Mouse (Mus musculus): ENCODE measurements around the gene Fitm1.

Gene Fitm1

DNA sequence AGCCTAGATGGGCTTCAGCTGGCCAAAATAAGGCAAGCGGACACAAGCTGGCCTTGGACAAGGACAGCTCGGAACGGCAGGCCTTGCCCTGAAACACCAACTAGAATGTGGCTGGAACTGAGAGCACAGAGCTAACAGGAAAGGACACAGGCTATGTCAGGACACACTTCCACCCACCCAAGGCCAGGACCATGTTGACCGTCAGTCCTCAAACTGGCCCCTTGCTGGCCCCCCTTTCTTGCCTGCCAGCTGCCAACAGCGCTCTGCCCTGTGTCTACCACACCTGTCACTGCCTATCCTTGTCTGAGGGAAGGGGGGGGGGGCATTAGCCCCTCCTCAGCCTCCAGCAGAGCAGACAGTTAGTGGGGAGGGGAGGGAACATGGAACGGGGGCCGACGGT, at the start of gene Fitm1:
Gene Fitm1 (plus strand): TSS at position 316 of the 400 bp plus-strand sequence.
- no peak for DNase-seq (ENCODE audit: low spot score)

DNA sequence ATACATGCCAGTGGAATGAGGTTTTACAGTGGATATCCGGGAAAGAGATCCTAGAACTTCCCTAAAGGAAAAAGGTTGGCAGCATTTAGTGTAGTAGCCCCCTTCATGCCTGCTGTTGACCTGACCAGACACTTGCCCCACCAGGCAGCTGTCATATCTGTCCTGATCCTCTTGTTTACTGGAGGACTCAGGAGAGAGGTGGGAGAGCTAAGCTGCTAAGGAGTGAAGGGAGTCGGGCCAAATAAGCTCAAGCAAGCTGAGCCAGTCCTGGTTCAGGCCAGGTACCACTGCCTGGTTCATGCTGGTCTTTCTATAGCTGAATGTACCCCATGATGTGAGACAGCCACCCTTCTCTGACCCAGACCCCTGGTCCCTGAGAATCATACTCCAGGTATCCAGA, 48.7 kb upstream of the Fitm1 start:
- DNase-seq (ENCODE audit: low spot score): no peak

DNA sequence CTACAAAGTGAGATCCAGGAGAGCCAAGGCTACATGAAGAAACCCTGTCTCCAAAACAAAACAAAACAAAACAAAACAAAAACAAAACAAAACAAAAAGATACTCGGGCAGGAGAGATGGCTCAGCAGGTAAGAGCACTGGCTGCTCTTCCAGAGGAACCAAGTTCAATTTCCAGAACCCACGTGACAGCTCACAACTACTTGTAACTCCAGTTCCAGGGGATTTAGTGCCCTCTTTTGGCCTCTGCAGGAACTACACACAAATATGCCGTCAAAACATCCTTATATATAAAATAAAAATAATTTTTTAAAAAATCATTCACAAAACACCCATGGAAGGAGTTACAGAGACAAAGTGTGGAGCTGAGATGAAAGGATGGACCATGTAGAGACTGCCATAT, 47.5 kb upstream of the Fitm1 start:
- DNase-seq (ENCODE audit: low spot score): no peak

DNA sequence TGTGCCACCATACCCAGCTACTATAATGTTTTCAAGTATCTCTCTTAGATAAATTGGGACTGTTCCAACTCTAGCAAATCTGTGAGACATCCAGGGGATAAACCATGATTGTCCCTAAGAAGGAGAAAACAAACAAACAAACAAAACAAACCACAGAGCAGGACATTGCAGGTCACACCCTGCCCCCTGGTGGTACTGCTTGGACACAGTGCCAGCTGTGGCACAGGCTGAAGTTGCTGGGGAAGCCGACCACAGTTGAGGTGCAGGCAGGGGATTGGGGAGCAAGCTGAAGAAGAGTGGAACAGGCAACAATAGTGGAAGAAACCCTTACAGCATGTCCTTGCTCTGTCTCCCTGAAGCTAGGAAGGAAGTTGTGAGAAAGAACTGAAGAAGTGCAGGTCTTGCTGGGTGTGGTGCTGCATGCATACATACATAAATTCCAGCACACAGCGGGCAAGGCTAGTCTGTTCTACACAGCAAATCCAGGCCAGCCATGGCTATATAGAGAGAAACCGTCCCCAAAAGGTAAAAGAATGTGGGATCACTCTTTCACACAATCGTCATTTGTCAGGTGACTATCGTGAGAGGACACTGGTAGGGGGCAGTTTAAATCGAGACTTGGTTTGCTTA, 39.2 kb upstream of the Fitm1 start:
- peak; percentile 27 for DNase-seq (ENCODE audit: low spot score)

DNA sequence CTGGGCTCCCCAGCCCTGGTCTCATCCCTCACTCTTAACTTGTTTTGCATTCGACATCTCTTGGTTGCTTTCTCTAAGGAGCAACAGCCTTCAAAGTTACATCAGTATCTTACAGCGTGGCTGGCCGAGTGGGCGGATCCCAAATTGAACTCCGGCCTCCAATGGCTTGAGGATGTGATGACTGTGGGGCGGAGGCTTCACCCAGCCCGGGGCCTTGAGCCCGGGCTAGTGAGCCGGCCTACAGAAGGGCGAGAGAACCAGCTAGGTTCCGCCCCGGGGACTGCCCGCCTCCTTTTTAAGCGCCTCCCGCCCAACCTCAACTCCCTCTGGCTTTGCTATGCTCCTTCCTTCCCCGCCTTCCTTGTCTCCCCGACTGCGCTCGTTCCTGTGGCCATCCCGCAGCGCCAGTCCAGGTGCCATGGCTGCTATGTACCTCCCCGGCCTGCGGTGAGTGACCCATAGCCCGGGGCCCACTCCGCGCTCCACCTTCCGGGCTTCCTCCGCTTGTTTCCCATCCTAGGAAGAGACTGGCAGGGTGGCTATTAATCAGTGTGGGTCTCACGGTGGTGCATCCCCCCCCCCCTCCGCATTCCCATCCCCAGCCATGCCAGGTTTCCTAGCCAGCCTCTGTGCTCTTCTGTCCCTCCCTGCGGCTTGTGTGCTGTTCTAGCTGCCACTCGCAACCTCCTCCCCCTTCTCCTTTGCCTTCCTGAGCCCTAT, 35.2 kb upstream of the Fitm1 start, which contains the start of gene Pck2:
Gene Pck2 (plus strand): TSS at position 200 of the 720 bp plus-strand sequence.
- DNase-seq (ENCODE audit: low spot score): peak; percentile 73

DNA sequence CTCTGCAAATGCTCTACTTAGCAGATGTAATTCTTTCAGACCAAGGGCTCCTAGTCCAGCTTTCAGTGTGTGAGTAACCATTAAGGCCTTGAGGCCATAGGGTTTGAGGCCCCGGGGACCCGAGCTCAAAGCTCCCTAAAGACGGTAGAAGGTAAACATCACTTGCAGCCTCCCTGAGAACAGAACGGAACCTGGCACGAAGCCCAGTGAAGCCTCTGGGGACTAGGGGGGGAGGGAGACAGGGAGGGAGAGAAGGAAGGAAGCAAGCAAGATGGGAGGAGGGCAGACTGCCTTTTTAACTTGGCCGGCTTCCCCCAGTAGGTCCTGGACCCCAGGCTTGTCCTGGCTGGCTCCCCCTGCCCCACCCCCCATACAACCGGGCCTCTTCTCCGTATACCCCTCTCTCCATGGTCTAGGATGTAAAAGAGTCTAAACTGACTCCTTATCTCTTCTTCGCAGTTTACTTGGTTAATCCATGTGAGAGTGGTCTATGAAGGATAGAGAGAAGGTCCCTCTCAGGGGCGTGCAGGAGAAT, 34.6 kb upstream of the Fitm1 start:
- DNase-seq (ENCODE audit: low spot score): peak; percentile 75

DNA sequence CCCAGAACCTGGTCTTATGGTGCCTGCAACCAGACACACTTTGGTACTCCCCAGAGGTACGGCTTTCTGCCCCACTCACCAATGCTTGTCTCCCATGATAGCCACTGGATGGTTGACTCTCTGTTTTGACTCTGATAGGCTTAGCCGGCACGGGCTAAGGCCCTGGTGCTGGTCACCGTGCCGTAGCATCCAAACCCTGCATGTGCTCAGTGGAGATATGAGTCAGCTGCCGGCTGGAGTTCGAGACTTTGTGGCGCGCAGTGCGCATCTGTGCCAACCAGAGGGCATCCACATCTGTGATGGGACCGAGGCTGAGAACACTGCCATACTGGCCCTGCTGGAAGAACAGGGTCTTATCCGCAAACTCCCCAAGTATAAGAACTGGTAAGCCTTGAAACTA, 33.1 kb upstream of the Fitm1 start:
- no peak for DNase-seq (ENCODE audit: low spot score)

DNA sequence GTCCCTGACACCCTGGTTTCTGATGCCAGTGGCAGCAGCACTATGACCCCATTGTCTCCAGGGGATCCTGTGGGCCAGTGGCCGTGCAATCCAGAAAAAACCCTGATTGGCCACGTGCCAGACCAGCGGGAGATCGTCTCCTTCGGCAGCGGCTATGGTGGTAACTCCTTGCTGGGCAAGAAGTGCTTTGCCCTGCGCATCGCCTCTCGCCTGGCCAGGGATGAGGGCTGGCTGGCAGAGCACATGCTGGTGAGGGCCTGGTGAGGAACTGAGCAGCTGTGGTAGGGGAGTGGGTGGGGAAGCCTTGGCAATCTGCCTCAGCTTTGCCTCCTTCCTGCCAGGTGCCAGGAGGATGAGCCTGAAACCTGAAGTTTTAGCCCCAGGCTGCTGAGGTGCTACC, 31.1 kb upstream of the Fitm1 start:
- DNase-seq (ENCODE audit: low spot score): no peak

DNA sequence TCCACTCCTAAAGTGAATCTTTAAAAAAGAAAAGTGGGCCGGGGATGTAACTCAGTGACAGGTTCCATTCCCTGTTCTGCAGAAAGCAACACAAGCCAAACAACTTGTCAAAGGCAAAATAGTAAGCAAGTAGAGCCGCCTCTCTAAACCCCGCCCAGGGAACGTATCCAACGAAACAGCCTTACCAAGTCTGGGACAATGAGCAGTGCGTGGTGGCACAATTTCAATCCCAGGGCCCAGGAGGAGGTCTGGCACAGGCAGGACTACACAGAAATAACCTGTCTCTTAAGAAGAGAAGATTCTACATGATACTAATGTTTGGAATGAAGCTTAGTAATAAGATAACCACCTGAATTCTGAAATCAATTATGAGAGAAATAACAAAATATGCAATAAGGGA, 25.2 kb upstream of the Fitm1 start:
- DNase-seq (ENCODE audit: low spot score): no peak

DNA sequence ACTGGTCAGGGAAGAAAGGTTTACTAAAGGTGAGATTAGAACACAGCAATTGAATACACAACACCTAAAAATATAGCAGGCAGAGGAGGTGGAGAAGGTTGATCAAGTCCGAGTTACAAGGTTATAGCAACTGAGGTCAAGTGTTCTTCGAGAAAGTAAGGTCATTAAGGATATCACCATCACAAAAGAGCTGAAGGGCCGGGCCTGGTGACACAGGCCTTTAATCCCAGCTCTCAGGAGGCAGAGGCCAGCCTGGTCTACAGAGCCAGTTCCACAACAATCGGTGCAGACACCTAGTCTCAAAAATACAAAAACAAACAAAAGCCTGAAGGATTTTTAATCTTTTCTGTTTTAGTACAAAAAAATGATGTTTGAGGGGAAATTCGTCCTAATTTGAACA, 24.1 kb upstream of the Fitm1 start:
- no peak for DNase-seq (ENCODE audit: low spot score)

DNA sequence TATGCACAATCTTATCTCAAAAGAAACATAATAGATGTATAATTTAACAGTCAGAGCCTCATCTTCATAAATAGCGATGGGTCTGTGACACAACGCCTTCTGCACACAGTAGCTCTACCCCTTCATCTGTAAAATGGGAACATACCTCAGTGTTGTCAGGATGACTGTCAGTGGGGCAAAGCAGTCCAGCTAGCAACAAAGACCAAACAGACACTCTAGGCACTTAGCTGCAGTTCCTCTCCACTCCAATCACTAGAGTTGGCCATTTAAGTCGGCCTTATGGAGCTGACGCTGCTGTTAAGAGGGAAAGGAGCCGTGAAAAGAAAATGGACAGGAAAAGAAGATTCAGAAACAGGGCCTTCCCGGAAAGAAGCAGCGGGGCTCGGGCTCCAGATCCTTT, 23.6 kb upstream of the Fitm1 start:
- no peak for DNase-seq (ENCODE audit: low spot score)

DNA sequence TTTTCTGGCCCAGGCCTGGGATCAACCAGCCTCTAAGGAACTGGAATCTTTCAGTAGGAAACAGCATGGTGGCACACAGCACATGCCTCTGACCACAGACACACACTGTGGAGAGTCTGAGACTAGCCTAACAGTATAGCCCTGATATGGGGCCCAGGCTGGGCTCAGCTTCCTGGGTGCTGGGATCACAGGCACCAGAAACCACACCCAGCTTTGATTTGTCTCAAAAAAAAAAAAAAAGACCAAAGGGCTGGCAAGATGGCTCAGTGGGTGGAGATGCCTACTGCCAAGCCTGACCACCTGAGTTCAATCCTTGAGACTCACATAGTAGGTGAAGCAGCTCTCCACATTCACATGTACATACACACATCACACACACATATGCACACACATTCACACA, 20.8 kb upstream of the Fitm1 start:
- no peak for DNase-seq (ENCODE audit: low spot score)

DNA sequence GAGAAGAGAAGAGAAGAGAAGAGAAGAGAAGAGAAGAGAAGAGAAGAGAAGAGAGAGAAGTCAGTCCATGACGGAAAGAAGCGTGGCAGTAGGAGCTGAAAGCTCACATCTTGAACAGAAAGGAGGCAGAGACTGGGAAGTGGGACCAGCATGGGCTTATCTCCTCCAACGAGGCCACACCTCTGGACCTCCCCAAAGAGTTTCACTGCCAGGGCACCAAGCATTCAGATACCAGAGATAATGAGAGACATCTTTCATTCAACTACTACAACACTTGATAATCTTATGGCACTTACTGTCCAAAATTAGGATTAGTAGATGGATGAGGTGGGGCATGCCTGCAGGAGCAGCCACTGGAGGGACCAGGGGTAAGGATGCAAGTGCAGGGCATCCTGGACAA, 19.6 kb upstream of the Fitm1 start:
- no peak for DNase-seq (ENCODE audit: low spot score)

DNA sequence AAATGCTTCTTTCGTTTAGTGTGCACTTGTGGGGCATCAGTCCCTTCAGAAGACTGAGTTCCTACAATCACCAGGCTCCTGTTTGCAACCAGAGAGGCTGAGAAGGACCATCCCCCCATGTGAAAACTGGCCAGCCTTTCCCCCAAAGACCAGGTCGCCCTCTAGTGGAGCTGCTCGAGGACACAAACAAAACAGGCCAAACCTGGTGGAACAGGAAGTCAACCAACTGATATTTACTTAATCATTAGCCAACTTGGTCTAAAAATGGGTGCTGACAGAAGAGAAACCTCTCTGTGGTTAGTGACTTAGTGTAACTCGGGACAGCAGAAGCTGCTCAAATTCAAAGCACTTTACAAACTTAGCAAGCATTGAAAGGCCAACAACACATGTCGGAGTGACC, 18.4 kb upstream of the Fitm1 start:
- peak; percentile 86 for DNase-seq (ENCODE audit: low spot score)

DNA sequence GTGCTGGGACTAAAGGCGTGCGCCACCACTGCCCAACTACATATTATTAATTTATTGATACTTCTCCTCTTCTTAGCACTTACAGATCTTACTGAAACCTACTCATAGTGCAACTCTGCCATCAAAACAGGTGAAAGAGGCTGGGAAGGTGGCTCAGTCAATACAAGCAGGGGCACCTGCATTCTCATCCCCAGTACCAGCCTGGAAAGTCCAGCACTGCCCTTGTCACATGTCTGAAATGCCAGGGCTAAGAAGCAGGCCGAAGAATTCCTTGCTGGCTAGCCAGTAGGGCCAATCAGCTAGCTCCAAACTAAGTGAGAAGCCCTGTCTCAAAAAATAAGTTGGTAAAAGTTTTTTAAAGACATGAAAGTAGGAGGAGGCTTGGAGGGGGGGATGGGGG, 17.8 kb upstream of the Fitm1 start:
- DNase-seq (ENCODE audit: low spot score): no peak

DNA sequence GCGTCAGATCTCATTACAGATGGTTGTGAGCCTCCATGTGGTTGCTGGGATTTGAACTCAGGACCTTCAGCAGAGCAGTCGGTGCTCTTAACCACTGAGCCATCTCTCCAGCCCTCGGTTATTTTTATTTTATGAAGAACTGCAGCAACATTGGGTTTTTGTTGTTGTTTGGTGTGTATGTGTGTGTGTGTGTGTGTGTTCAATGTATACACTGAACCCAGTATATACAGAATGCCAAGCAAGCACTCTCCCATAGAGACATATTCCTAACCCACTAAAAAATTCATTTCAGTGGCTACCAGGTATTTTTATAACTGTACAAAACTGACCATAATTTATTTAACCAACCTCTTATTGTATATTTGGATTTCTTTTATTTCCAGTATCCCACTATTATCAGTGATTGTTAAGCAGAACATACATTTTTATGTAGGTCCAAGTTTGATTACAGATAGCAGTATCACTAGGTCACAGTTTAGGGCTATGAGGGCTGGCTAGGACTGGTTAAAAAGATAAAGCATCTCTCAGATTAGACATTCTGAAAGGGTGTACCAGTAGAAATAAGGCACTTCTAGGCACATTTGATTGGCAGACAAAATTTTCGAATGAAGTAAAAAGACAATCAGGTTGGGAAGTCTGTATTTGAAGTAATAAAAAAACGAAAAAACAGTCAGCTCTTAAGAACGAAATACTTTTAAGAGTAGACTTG, 16.5 kb upstream of the Fitm1 start:
- DNase-seq (ENCODE audit: low spot score): no peak

DNA sequence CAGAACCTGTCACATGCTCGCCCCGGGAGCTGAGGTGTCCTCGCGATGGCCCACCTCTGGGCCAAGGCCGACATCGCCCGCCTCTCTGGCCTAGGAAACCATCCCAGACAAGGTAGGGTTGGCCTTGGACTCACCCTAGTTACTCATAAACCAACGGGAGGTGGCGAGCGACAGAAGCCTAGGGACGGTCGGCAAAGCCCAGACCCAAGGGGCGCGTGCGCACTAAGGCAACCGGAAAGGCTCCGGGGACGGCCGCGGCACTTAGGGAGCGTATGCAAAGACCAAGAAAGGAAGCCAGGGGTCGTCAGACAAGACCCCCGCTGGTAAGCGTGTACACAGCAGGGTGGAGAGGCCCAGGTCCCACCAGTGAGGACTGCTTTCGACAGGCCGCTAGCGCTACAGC, 15.6 kb upstream of the Fitm1 start, which contains the start of gene Dcaf11:
Gene Dcaf11 (plus strand): TSS at position 208 of the 403 bp plus-strand sequence.
- peak; percentile 78 for DNase-seq (ENCODE audit: low spot score)

DNA sequence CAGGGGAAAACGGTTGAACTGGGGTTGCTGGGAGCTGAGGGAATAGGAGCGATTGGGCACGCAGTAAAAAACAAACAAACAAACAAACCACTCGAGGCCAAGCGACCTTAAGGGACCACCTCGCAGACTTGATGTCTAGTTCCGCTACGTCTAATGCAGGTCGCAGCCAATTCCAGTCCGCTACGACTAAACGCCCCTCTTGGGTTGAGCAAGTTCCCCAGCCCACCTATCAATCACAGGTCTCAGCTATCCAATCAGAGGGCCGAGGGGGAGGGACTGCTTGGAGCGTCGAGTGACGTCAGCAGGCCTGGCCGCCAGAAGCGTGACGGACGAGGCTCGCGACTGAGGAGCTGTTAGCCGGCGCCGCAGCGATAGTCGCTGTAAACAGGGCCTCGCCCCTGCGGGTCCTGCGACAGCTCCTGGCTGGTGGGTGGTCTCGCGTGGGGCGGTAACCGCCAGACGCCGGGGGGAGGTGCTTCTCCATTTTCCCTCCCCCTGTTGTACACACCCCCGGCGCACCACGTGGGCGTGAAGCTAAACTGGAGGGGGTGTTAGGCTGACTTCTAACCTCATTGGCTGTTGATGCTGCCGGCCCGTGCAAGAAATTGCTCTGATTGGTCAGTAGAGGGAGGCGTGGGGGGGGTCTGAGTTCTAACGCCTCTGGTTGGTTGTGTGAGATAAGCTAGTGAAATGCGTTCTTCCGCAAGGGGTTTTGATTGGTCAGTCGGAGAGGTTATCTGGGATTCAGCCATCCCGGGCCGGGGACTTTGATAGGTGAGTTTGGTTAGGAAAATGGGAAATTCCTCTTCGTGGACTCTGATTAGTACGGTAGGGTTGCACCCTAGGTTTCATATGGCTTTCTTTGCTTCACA, 15.0 kb upstream of the Fitm1 start, which contains the start of gene A730061H03Rik:
Gene A730061H03Rik (minus strand): TSS at position 205 of the 872 bp plus-strand sequence.
- DNase-seq (ENCODE audit: low spot score): peak; percentile 94

DNA sequence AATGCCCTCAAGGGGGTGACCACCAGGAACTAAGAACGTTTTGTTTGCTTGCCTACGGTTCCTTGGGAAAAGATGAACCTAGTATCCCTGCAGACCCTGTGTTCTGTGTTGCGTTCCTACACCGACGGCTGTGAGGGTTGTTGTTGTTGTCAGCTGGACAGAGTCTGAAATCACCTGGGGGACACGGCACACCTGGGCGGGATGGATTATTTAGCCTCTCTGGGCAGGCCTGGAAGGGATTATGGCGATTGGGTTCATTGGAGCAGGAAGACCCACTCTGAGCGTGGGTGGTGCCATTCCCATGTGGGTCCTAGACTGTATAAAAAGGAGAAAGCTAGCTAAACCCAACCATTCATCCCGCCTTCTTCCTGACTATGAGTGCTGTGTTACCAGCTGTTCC, 13.6 kb upstream of the Fitm1 start:
- no peak for DNase-seq (ENCODE audit: low spot score)

DNA sequence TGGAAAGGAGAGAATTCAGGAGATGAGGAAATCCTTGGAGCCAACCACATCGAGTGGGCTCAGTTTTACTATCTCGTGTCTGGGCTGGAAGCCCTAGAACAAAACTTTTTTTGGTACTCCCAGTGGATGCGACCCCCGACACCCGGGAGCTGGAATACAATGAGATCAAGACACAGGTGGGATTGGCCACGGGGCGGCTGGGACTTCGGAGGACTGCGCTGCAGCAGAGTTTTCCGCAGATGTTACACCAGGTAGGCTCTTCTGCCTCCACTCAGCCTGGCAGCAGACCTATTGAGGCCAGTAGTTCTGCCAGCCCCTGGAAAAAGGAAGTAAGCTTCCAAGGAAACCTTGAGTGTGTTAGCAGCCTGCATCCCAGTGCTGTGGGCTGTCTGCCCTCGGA, 12.2 kb upstream of the Fitm1 start:
- no peak for DNase-seq (ENCODE audit: low spot score)

DNA sequence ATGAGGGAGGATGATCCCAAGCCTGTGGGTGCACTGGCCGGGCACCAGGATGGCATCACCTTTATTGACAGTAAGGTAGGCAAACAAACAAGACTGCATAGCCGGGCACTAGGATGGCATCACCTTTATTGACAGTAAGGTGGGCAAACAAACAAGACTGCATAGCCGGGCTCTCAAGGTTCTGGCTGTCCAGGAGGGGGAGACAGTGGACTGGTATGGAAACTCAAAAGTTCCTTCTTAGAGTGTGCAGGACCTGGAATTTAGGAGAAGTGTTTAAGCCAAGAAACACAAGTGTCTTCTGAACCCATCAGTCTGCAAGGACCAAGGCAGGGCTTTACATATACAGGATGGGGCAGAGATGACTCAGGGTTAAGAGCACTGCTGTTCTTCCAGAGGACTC, 9.7 kb upstream of the Fitm1 start:
- DNase-seq (ENCODE audit: low spot score): no peak

DNA sequence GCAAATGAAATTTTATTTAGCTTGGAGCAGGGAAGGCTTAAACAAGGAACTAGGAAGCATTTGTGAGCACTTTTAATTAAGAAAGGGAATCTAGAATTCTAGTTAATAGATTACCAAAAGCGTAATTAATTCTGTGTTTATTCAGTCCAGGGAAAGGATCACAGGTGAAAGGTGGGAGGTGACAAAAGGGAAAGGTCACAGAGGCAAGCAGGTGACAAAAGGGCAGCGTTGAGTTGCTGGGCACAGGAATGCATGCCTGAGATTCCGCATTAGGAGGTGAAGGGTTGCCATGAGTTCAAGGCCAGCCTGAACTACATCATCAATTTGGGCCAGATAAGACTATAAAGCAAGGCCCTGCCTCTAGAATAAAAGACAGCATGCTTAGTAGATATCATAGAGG, 7.9 kb upstream of the Fitm1 start:
- no peak for DNase-seq (ENCODE audit: low spot score)
